Mouse (Mus musculus): ENCODE measurements around the gene Dct.
A peak's percentile ranks its signal among the peaks of the same experiment; 100 is the strongest.

Dct gene

DNA sequence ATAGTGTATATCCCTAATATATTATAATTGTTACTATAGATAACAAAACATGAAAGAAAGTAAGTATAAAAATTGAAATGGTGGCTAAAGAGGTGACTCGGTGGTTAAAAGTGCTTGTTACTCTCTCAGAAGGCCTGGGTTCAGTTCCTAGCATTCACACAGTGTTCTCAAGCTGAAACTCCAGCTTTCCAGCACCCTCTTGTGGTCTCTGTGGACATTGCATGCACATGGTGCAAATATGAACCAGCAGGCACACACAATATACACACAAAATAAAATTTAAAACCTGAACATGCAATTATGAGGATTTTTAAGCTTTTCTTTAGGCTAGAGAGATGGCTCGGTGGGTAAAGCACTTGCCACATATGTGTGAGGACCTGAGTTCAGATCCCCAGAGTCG is 24.5 kb downstream of the Dct start:
- H3K4me1 ChIP-seq (replicated peaks; ENCODE audit: low read depth, low read length) = no peaks in the 10 kb centered on the region
- H3K36me3 ChIP-seq (ENCODE audit: insufficient read depth, low read length) = no peaks in the 10 kb centered on the region
- H3K9me3 ChIP-seq (ENCODE audit: low read length) = peaks cover 24% of the 10 kb centered on the region
- TF ChIP-seq NANOG (IDR thresholded peaks at IDR 0.05; ENCODE audit: borderline replicate concordance, low read length) (no peak), POU5F1 (IDR thresholded peaks at IDR 0.05; ENCODE audit: borderline replicate concordance, low read length) (no peak), CTCF (conservative IDR thresholded peaks at IDR 0.05; ENCODE audit: low read length) (peak; percentile 72)
- H3K27me3 ChIP-seq (ENCODE audit: insufficient read depth, low read length) = no peaks in the 10 kb centered on the region
- no peak overlapping the region for H3K4me3 ChIP-seq (replicated peaks; ENCODE audit: low read length)

DNA sequence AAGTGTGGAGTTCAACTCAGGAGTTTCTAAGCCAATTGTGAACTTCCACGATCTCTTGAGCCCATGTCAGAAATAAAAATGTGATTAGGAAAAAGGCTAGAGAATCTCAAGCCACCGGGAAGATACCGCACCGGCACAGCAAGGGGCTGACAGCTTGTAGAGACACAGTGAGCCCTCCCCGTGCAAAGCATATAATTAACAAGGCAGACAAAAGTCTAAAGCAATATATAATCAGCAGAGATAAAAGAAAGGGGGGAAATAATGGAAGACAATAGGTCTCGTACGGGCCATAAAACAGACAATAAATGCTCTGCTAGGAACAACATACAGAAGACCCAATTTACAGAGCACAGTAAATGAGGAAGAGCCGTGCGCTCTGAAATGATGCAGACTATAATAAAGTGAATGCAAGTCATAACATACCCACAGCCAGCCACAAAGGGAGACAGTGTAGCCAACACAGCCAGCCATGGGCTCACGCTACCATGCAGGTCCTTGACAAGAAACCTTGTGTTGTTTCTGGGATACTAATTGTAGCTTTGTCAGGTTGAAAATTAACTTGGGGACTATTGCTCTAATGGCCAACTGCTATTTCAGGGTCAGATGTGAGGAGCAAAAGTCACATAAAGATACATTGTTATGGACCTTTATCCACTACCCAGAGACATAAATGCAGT is 30.0 kb downstream of the Dct start:
- Histone ChIP-seq H3K9me3 (ENCODE audit: low read length) (no peaks in the 10 kb centered on the region), H3K36me3 (ENCODE audit: insufficient read depth, low read length) (no peaks in the 10 kb centered on the region), H3K4me3 (replicated peaks; ENCODE audit: low read length) (no peak overlapping the region), H3K27me3 (ENCODE audit: insufficient read depth, low read length) (no peaks in the 10 kb centered on the region), H3K4me1 (replicated peaks; ENCODE audit: low read depth, low read length) (no peaks in the 10 kb centered on the region)
- TF ChIP-seq NANOG (IDR thresholded peaks at IDR 0.05; ENCODE audit: borderline replicate concordance, low read length) (no peak), POU5F1 (IDR thresholded peaks at IDR 0.05; ENCODE audit: borderline replicate concordance, low read length) (no peak), CTCF (conservative IDR thresholded peaks at IDR 0.05; ENCODE audit: low read length) (no peak)

DNA sequence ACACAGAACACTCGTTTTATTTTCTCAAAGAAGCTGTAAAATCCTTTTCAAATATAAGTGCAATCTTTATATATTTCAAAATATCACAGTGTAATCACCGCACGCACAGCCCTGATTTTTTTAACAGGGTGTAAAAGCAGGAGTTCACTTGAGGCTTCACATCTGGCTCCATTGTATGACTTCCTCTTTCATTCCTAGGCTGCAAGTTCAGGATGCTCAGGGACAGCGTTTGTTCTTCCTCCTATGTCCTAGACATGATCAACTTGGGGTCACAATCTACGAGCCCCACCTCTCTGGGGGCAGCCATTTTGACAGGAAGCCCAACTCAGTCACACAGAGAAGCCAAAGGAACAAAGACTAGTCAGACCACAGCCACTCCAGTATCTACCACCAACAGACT is 32.7 kb downstream of the Dct start:
- Histone ChIP-seq H3K9me3 (ENCODE audit: low read length) (peaks cover 5% of the 10 kb centered on the region), H3K4me1 (replicated peaks; ENCODE audit: low read depth, low read length) (no peaks in the 10 kb centered on the region), H3K27me3 (ENCODE audit: insufficient read depth, low read length) (no peaks in the 10 kb centered on the region), H3K4me3 (replicated peaks; ENCODE audit: low read length) (no peak overlapping the region), H3K36me3 (ENCODE audit: insufficient read depth, low read length) (no peaks in the 10 kb centered on the region)
- TF ChIP-seq CTCF (conservative IDR thresholded peaks at IDR 0.05; ENCODE audit: low read length) (no peak), POU5F1 (IDR thresholded peaks at IDR 0.05; ENCODE audit: borderline replicate concordance, low read length) (no peak), NANOG (IDR thresholded peaks at IDR 0.05; ENCODE audit: borderline replicate concordance, low read length) (no peak)

DNA sequence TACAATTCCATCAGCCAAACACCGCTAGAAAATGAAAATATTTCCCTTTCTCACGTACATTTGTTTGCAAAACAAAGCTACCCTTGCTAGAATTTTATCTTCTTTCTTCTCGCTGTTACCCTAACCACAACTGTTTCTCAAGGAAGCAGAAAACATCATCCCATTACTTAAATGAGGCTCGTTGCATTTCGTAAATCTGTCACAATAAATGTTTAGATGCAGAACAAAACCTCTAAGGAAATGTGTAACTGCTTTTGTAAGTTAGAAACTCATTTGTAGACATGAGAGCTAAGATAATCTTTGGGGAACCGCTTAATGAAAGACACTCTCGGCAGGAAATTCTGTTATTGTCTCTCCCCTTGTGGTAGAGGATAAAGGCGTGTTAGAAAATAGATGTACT is 38.8 kb downstream of the Dct start:
- no peaks in the 10 kb centered on the region for H3K27me3 ChIP-seq (ENCODE audit: insufficient read depth, low read length)
- peaks cover 13% of the 10 kb centered on the region for H3K9me3 ChIP-seq (ENCODE audit: low read length)
- no peaks in the 10 kb centered on the region for H3K4me1 ChIP-seq (replicated peaks; ENCODE audit: low read depth, low read length)
- no peak overlapping the region for H3K4me3 ChIP-seq (replicated peaks; ENCODE audit: low read length)
- H3K36me3 ChIP-seq (ENCODE audit: insufficient read depth, low read length) = no peaks in the 10 kb centered on the region
- TF ChIP-seq CTCF (conservative IDR thresholded peaks at IDR 0.05; ENCODE audit: low read length) = no peak
- TF ChIP-seq POU5F1 (IDR thresholded peaks at IDR 0.05; ENCODE audit: borderline replicate concordance, low read length) = no peak
- TF ChIP-seq NANOG (IDR thresholded peaks at IDR 0.05; ENCODE audit: borderline replicate concordance, low read length) = no peak

DNA sequence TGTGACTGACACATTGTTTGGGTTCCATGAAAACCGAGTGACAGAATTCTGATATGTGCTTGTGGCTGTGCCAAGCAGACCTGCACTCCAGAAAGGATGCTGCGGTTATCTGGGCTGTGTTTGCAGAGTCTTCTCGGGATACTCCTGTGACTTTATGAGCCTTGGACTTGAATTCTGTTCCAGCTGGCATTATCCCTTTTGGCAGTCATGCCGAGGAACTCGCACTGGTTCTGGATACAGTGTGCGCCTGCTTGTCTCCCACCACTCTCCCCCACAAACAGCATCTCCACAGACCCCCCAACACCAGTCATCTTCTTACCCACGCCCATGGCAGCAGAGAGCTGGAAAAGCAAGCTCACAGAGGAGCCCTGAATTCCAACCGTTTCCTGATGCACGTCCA is 42.5 kb downstream of the Dct start:
- Histone ChIP-seq H3K36me3 (ENCODE audit: insufficient read depth, low read length) (no peaks in the 10 kb centered on the region), H3K4me3 (replicated peaks; ENCODE audit: low read length) (no peak overlapping the region), H3K27me3 (ENCODE audit: insufficient read depth, low read length) (no peaks in the 10 kb centered on the region), H3K4me1 (replicated peaks; ENCODE audit: low read depth, low read length) (no peaks in the 10 kb centered on the region), H3K9me3 (ENCODE audit: low read length) (peaks cover 10% of the 10 kb centered on the region)
- TF ChIP-seq CTCF (conservative IDR thresholded peaks at IDR 0.05; ENCODE audit: low read length) (no peak), NANOG (IDR thresholded peaks at IDR 0.05; ENCODE audit: borderline replicate concordance, low read length) (no peak), POU5F1 (IDR thresholded peaks at IDR 0.05; ENCODE audit: borderline replicate concordance, low read length) (no peak)

DNA sequence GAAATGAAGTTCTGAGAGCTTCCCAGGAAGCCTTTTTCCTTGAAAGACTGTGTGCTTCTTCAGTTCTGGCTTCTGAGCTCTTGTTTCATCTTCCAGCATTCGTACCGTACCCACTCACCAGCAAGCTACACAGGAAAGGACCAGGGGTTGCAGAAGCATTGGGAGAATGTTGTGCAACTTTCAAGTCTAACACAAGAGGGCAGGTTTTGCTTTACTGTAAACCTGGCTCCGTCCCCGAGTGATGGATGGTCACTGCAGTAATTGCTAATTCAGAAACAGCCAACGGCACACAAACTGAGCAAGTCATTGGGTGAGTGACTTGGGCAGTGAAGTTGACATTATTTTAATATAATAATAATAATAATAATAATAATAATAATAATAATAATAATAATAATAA is 46.3 kb downstream of the Dct start:
- no peaks in the 10 kb centered on the region for H3K36me3 ChIP-seq (ENCODE audit: insufficient read depth, low read length)

DNA sequence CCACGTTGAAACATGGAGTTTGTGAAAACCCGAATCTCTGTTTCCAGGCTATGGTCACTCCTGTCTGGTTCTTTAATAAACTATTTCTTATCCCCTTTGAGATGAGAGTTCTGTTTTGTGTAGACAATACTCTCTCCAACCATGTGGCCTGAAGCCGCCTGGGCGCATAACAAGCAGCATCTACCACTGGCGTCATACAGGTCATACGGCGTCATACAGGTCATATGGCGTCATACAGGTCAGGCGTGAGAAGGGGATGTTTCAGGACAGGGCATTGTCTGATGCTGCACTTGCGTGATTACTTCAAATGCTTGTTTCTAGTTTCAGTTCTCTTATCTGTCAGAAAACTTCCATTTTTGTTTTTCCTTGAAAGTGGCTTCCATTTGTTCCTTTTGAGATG is 47.6 kb downstream of the Dct start:
- TF ChIP-seq NANOG (IDR thresholded peaks at IDR 0.05; ENCODE audit: borderline replicate concordance, low read length) (no peak), CTCF (conservative IDR thresholded peaks at IDR 0.05; ENCODE audit: low read length) (no peak), POU5F1 (IDR thresholded peaks at IDR 0.05; ENCODE audit: borderline replicate concordance, low read length) (no peak)
- Histone ChIP-seq H3K4me3 (replicated peaks; ENCODE audit: low read length) (no peak overlapping the region), H3K9me3 (ENCODE audit: low read length) (no peaks in the 10 kb centered on the region), H3K27me3 (ENCODE audit: insufficient read depth, low read length) (peaks cover 18% of the 10 kb centered on the region), H3K4me1 (replicated peaks; ENCODE audit: low read depth, low read length) (peaks cover 9% of the 10 kb centered on the region), H3K36me3 (ENCODE audit: insufficient read depth, low read length) (no peaks in the 10 kb centered on the region)

More for the DNA sequence above, 46.3 kb downstream of the Dct start:
- Histone ChIP-seq H3K27me3 (ENCODE audit: insufficient read depth, low read length) (peaks cover 13% of the 10 kb centered on the region), H3K4me1 (replicated peaks; ENCODE audit: low read depth, low read length) (peaks cover 9% of the 10 kb centered on the region), H3K9me3 (ENCODE audit: low read length) (no peaks in the 10 kb centered on the region), H3K4me3 (replicated peaks; ENCODE audit: low read length) (no peak overlapping the region)
- no peak for TF ChIP-seq CTCF (conservative IDR thresholded peaks at IDR 0.05; ENCODE audit: low read length)
- no peak for TF ChIP-seq POU5F1 (IDR thresholded peaks at IDR 0.05; ENCODE audit: borderline replicate concordance, low read length)
- TF ChIP-seq NANOG (IDR thresholded peaks at IDR 0.05; ENCODE audit: borderline replicate concordance, low read length) = no peak

DNA sequence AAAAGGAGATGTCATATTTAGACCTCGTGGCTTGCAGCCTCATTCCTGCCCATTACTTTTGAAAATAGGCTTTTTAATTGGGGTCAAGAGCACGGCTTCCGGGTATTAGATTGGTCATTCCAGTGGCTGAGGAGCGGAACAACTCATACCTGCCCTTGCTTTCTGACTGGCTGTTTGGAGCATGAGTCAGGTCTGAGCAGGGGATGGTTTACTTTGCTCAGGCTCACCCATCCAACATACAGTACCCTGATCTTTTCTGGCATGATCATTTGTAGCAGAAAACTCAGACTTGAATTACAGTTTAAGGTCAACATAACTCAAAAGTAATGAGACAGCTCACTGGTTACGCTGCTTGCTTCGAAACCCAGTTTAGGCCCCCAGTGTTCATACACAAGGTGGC is 58.2 kb downstream of the Dct start:
- Histone ChIP-seq H3K4me1 (replicated peaks; ENCODE audit: low read depth, low read length) (no peaks in the 10 kb centered on the region), H3K27me3 (ENCODE audit: insufficient read depth, low read length) (no peaks in the 10 kb centered on the region), H3K9me3 (ENCODE audit: low read length) (no peaks in the 10 kb centered on the region), H3K4me3 (replicated peaks; ENCODE audit: low read length) (no peak overlapping the region), H3K36me3 (ENCODE audit: insufficient read depth, low read length) (no peaks in the 10 kb centered on the region)
- no peak for TF ChIP-seq POU5F1 (IDR thresholded peaks at IDR 0.05; ENCODE audit: borderline replicate concordance, low read length)
- TF ChIP-seq NANOG (IDR thresholded peaks at IDR 0.05; ENCODE audit: borderline replicate concordance, low read length) = no peak
- TF ChIP-seq CTCF (conservative IDR thresholded peaks at IDR 0.05; ENCODE audit: low read length) = no peak

All from E14TG2a.4 (cell line).